Mouse (Mus musculus) hindbrain, embryonic 11.5 days (tissue): ENCODE data around the gene Dohh. TPM values are rescaled to one million over a fixed set of nuclear protein-coding genes. Genes with fewer than 3 reads are reported as not detected.

ENCODE experiments used
- ATAC-seq: fragments of 200-750 bp; cut with Nextera tagmentation; 2 replicates; pipeline ENCODE4 v1.8.0; 2017; ENCODE audit warnings: mild to moderate bottlenecking, moderate TSS enrichment, moderate library complexity; ENCODE audit not compliant: low FRiP score
- DNase-seq: peaks from one replicate; pipeline ENCODE4 v3.0.0-alpha.2; 2015; ENCODE audit warnings: low spot score
- H3K27ac ChIP-seq: fragments of 300-500 bp; sonication (generic); 2 replicates; pipeline ENCODE4 v1.5.1; 2014; ENCODE audit warnings: mild to moderate bottlenecking, low read depth, low read length
- H3K27me3 ChIP-seq: fragments of 300-500 bp; sonication (generic); 2 replicates; pipeline ENCODE4 v1.6.1; 2014; ENCODE audit warnings: mild to moderate bottlenecking, low read length, moderate library complexity, mixed read lengths; ENCODE audit not compliant: control insufficient read depth, insufficient read depth
- H3K36me3 ChIP-seq: fragments of 300-500 bp; sonication (generic); 2 replicates; pipeline ENCODE4 v1.6.1; 2014; ENCODE audit warnings: mild to moderate bottlenecking, low read length, moderate library complexity, mixed read lengths; ENCODE audit not compliant: control insufficient read depth, insufficient read depth
- H3K4me1 ChIP-seq: fragments of 300-500 bp; sonication (generic); replicated peaks from 2 replicates; pipeline ENCODE4 v1.6.1; 2014; ENCODE audit warnings: low read length, mixed read lengths; ENCODE audit not compliant: control insufficient read depth, insufficient read depth
- H3K4me2 ChIP-seq: fragments of 300-500 bp; sonication (generic); replicated peaks from 2 replicates; pipeline ENCODE4 v1.6.1; 2014; ENCODE audit warnings: mild to moderate bottlenecking, low read depth, low read length
- H3K4me3 ChIP-seq: fragments of 300-500 bp; sonication (generic); 2 replicates; pipeline ENCODE4 v1.5.1; 2014; ENCODE audit warnings: low read depth, low read length
- H3K9ac ChIP-seq: fragments of 300-500 bp; sonication (generic); 2 replicates; pipeline ENCODE4 v1.6.1; 2014; ENCODE audit warnings: low read depth, low read length
- H3K9me3 ChIP-seq: fragments of 300-500 bp; sonication (generic); 2 replicates; pipeline ENCODE4 v1.6.1; 2016; ENCODE audit warnings: low read length; ENCODE audit not compliant: control insufficient read depth
- WGBS: fragments of 180-500 bp; shearing (Covaris S2); extraction: QIAGEN DNeasy Blood & Tissue Kit; methylation state at CpG from one replicate; pipeline ENCODE4 v1.1.7; 2014; 5-methylcytosine and 5-hydroxymethylcytosine counted together
- polyA plus RNA-seq: library from polyadenylated mRNA; unstranded; fragments of >200 nt; fragmentation: Nextera tagmentation; extraction: Ambion mirVana; gene quantifications from 2 replicates; pipeline ENCODE4 v1.2.1, GENCODE M21; 2014

Gene Dohh
- polyA plus RNA-seq, 1 experiment from 2014 or later = 44.8 TPM

- H3K36me3 ChIP-seq = peaks cover 4% of the 10 kb centered on the region; the same call in 1 of the 2 replicates
Measured at GRCm38 (mm10) chr10:81389373-81389772, 5.1 kb downstream of the Dohh start.

GRCm38 (mm10) chr10:81389801-81390677 is 5.8 kb downstream of the Dohh start:
- Histone ChIP-seq H3K4me3 (no peak overlapping the region), H3K36me3 (peaks cover 4% of the 10 kb centered on the region; the same call in 1 of the 2 replicates), H3K9me3 (no peaks in the 10 kb centered on the region), H3K4me1 (peaks cover 7% of the 10 kb centered on the region; the same call in 1 of the 2 replicates), H3K4me2 (no peak overlapping the region), H3K9ac (no peak overlapping the region), H3K27ac (no peak overlapping the region), H3K27me3 (no peaks in the 10 kb centered on the region)
- DNase-seq (peak; percentile 81), ATAC-seq (peak; percentile 31; the same call in 1 of the 2 replicates)
- 62% methylated on average over 23 of the region's 23 CpGs for WGBS

More at GRCm38 (mm10) chr10:81389373-81389772, 5.1 kb downstream of the Dohh start:
- no peak overlapping the region for H3K27ac ChIP-seq
- peaks cover 10% of the 10 kb centered on the region; the same call in 1 of the 2 replicates for H3K4me1 ChIP-seq
- H3K4me2 ChIP-seq = no peak overlapping the region
- no peak for DNase-seq
- ATAC-seq = no peak
- H3K4me3 ChIP-seq = no peak overlapping the region
- H3K27me3 ChIP-seq = no peaks in the 10 kb centered on the region
- no peak overlapping the region for H3K9ac ChIP-seq
- WGBS = 42% methylated on average over 3 of the region's 3 CpGs
- no peaks in the 10 kb centered on the region for H3K9me3 ChIP-seq

- DNase-seq (no peak), ATAC-seq (no peak)
- H3K36me3 ChIP-seq = peaks cover 4% of the 10 kb centered on the region; the same call in 1 of the 2 replicates
- H3K9ac ChIP-seq = no peak overlapping the region
- no peak overlapping the region for H3K4me2 ChIP-seq
- no peak overlapping the region for H3K27ac ChIP-seq
- H3K4me3 ChIP-seq = no peak overlapping the region
- peaks cover 2% of the 10 kb centered on the region; the same call in 1 of the 2 replicates for H3K4me1 ChIP-seq
- no peaks in the 10 kb centered on the region for H3K9me3 ChIP-seq
- WGBS = 92% methylated on average over 13 of the region's 13 CpGs
- H3K27me3 ChIP-seq = no peaks in the 10 kb centered on the region
Measured at GRCm38 (mm10) chr10:81390678-81390965, 6.4 kb downstream of the Dohh start.

- no peaks in the 10 kb centered on the region for H3K9me3 ChIP-seq
- H3K27ac ChIP-seq = no peak overlapping the region
- peaks cover 2% of the 10 kb centered on the region; the same call in 1 of the 2 replicates for H3K4me1 ChIP-seq
- peaks cover 3% of the 10 kb centered on the region; the same call in 1 of the 2 replicates for H3K36me3 ChIP-seq
- DNase-seq (no peak), ATAC-seq (no peak)
- 84% methylated on average over 6 of the region's 6 CpGs for WGBS
- no peaks in the 10 kb centered on the region for H3K27me3 ChIP-seq
- no peak overlapping the region for H3K4me2 ChIP-seq
- H3K9ac ChIP-seq = no peak overlapping the region
- no peak overlapping the region for H3K4me3 ChIP-seq
Measured at GRCm38 (mm10) chr10:81392270-81392669, 8.0 kb downstream of the Dohh start.

- WGBS = 69% methylated on average over 14 of the region's 14 CpGs
- Histone ChIP-seq H3K9ac (no peak within 1 kb of the TSS), H3K27ac (peak within 1 kb of the TSS; percentile 27; the same call in 1 of the 2 replicates)
Measured at GRCm38 (mm10) chr10:81392781-81393185, 8.6 kb downstream of the Dohh start, which contains the start of gene Smim24. Gene Smim24, plus strand, starts transcription at chr10:81393051.

GRCm38 (mm10) chr10:81393456-81394063 is 9.3 kb downstream of the Dohh start:
- Histone ChIP-seq H3K4me1 (peaks cover 2% of the 10 kb centered on the region; the same call in 1 of the 2 replicates), H3K27ac (peak overlapping the region; percentile 27; the same call in 1 of the 2 replicates), H3K9me3 (no peaks in the 10 kb centered on the region), H3K27me3 (peaks cover 3% of the 10 kb centered on the region; the same call in 1 of the 2 replicates), H3K4me2 (peak overlapping the region; percentile 21), H3K9ac (no peak overlapping the region), H3K36me3 (no peaks in the 10 kb centered on the region), H3K4me3 (no peak overlapping the region)
- 7% methylated on average over 19 of the region's 19 CpGs for WGBS
- ATAC-seq (no peak), DNase-seq (peak; percentile 57)

More at GRCm38 (mm10) chr10:81392781-81393185, 8.6 kb downstream of the Dohh start, which contains the start of gene Smim24:
- Histone ChIP-seq H3K4me3 (no peak within 1 kb of the TSS), H3K9me3 (no peaks in the 10 kb centered on the region), H3K4me1 (peaks cover 2% of the 10 kb centered on the region; the same call in 1 of the 2 replicates), H3K4me2 (peak within 1 kb of the TSS; percentile 21), H3K27me3 (peaks cover 3% of the 10 kb centered on the region; the same call in 1 of the 2 replicates), H3K36me3 (no peaks in the 10 kb centered on the region)
- DNase-seq = no peak
- ATAC-seq = no peak

- 0 out of 2 replicates have a peak, but pooled peaks have one; percentile 12 for ATAC-seq
- WGBS = 15% methylated on average over 5 of the region's 5 CpGs
- H3K4me1 ChIP-seq = peaks cover 2% of the 10 kb centered on the region; the same call in 1 of the 2 replicates
Measured at GRCm38 (mm10) chr10:81395127-81395526, 10.9 kb downstream of the Dohh start.

GRCm38 (mm10) chr10:81395865-81396264 is 11.6 kb downstream of the Dohh start:
- no peak for DNase-seq
- no peak for ATAC-seq
- H3K9me3 ChIP-seq = no peaks in the 10 kb centered on the region

More at GRCm38 (mm10) chr10:81395127-81395526, 10.9 kb downstream of the Dohh start:
- DNase-seq = peak; percentile 92
- peaks cover 3% of the 10 kb centered on the region; the same call in 1 of the 2 replicates for H3K27me3 ChIP-seq
- no peaks in the 10 kb centered on the region for H3K9me3 ChIP-seq
- no peak overlapping the region for H3K27ac ChIP-seq
- H3K4me3 ChIP-seq = no peak overlapping the region
- H3K36me3 ChIP-seq = no peaks in the 10 kb centered on the region
- no peak overlapping the region for H3K9ac ChIP-seq
- H3K4me2 ChIP-seq = no peak overlapping the region

More at GRCm38 (mm10) chr10:81395865-81396264, 11.6 kb downstream of the Dohh start:
- WGBS = 82% methylated on average over 4 of the region's 4 CpGs
- Histone ChIP-seq H3K27me3 (peaks cover 6% of the 10 kb centered on the region; the same call in 1 of the 2 replicates), H3K4me2 (no peak overlapping the region), H3K9ac (no peak overlapping the region), H3K36me3 (no peaks in the 10 kb centered on the region), H3K4me3 (no peak overlapping the region), H3K27ac (no peak overlapping the region), H3K4me1 (peaks cover 7% of the 10 kb centered on the region)
